Mouse (Mus musculus): ENCODE measurements around the gene Parvg. TPM values are rescaled to one million over a fixed set of nuclear protein-coding genes. Genes with fewer than 3 reads are reported as not detected.

Gene Parvg
- polyA plus RNA-seq, 1 experiment: 6.2 TPM

GRCm38 (mm10) chr15:84301641-84302420 lies 22.0 kb upstream of the Parvg start:
- 71% methylated on average over 8 of the region's 8 CpGs for WGBS
- DNase-seq (ENCODE audit: low read depth, low spot score): no peak

GRCm38 (mm10) chr15:84303264-84303663 lies 20.6 kb upstream of the Parvg start:
- no peak for DNase-seq (ENCODE audit: low read depth, low spot score)
- WGBS: 40% methylated on average over 10 of the region's 10 CpGs

GRCm38 (mm10) chr15:84305333-84305732 lies 18.5 kb upstream of the Parvg start:
- no peak for DNase-seq (ENCODE audit: low read depth, low spot score)
- WGBS: 81% methylated on average over 10 of the region's 10 CpGs

- 65% methylated on average over 11 of the region's 11 CpGs for WGBS
Measured at GRCm38 (mm10) chr15:84310271-84310670, 13.6 kb upstream of the Parvg start.

GRCm38 (mm10) chr15:84311295-84312085 lies 12.3 kb upstream of the Parvg start:
- 73% methylated on average over 9 of the region's 9 CpGs for WGBS
- DNase-seq (ENCODE audit: low read depth, low spot score): no peak

More at GRCm38 (mm10) chr15:84310271-84310670, 13.6 kb upstream of the Parvg start:
- DNase-seq (ENCODE audit: low read depth, low spot score): no peak

GRCm38 (mm10) chr15:84312878-84313565 lies 10.8 kb upstream of the Parvg start:
- 63% methylated on average over 9 of the region's 10 CpGs for WGBS
- no peak for DNase-seq (ENCODE audit: low read depth, low spot score)

- DNase-seq (ENCODE audit: low read depth, low spot score): no peak
- WGBS: 42% methylated on average over 9 of the region's 9 CpGs
Measured at GRCm38 (mm10) chr15:84313566-84313878, 10.3 kb upstream of the Parvg start.

GRCm38 (mm10) chr15:84314420-84315080 lies 9.3 kb upstream of the Parvg start:
- WGBS: 58% methylated on average over 18 of the region's 18 CpGs
- no peak for DNase-seq (ENCODE audit: low read depth, low spot score)

GRCm38 (mm10) chr15:84315276-84316046 lies 8.4 kb upstream of the Parvg start:
- DNase-seq (ENCODE audit: low read depth, low spot score): no peak
- WGBS: 59% methylated on average over 15 of the region's 15 CpGs

- no peak for DNase-seq (ENCODE audit: low read depth, low spot score)
- WGBS: 92% methylated on average over 4 of the region's 4 CpGs
Measured at GRCm38 (mm10) chr15:84319393-84319792, 4.4 kb upstream of the Parvg start.

GRCm38 (mm10) chr15:84321544-84322174 lies 2.2 kb upstream of the Parvg start:
- DNase-seq (ENCODE audit: low read depth, low spot score): no peak
- WGBS: 80% methylated on average over 8 of the region's 8 CpGs

- no peak for DNase-seq (ENCODE audit: low read depth, low spot score)
- WGBS: 63% methylated on average over 8 of the region's 8 CpGs
Measured at GRCm38 (mm10) chr15:84324870-84325553, 1.2 kb downstream of the Parvg start.

- WGBS: 60% methylated on average over 12 of the region's 12 CpGs
- no peak for DNase-seq (ENCODE audit: low read depth, low spot score)
Measured at GRCm38 (mm10) chr15:84325736-84326135, 1.9 kb downstream of the Parvg start.

GRCm38 (mm10) chr15:84328870-84329269 lies 5.0 kb downstream of the Parvg start:
- 30% methylated on average over 10 of the region's 10 CpGs for WGBS
- no peak for DNase-seq (ENCODE audit: low read depth, low spot score)

GRCm38 (mm10) chr15:84329940-84330339 lies 6.1 kb downstream of the Parvg start:
- 89% methylated on average over 8 of the region's 8 CpGs for WGBS
- no peak for DNase-seq (ENCODE audit: low read depth, low spot score)

- whole genome bisulfite sequencing: 81% methylated on average over 4 of the region's 4 CpGs
- DNase-seq (ENCODE audit: low read depth, low spot score): no peak
Measured at GRCm38 (mm10) chr15:84331066-84331612, 7.3 kb downstream of the Parvg start.

- DNase-seq (ENCODE audit: low read depth, low spot score): no peak
- WGBS: 82% methylated on average over 12 of the region's 12 CpGs
Measured at GRCm38 (mm10) chr15:84336281-84336817, 12.5 kb downstream of the Parvg start.

GRCm38 (mm10) chr15:84337599-84337998 lies 13.8 kb downstream of the Parvg start:
- WGBS: 81% methylated on average over 5 of the region's 5 CpGs
- DNase-seq (ENCODE audit: low read depth, low spot score): no peak
